Mouse (Mus musculus) ES-E14 (cell line): ENCODE measurements around the gene Cdh3.

ENCODE experiments used
- HCFC1 ChIP-seq: IDR thresholded peaks from 2 replicates; pipeline ENCODE4 v1.6.1; 2012; ENCODE audit warnings: low read length, inconsistent platforms, borderline replicate concordance; ENCODE audit not compliant: insufficient read depth
- ZNF384 ChIP-seq: IDR thresholded peaks from 2 replicates; pipeline ENCODE4 v1.6.1; 2012; ENCODE audit warnings: low read depth, low read length, inconsistent platforms

- TF ChIP-seq HCFC1 (no peak), ZNF384 (no peak)
Observed at GRCm38 (mm10) chr8:106533709-106534108, 23.0 kb downstream of the Cdh3 start.
